Mouse (Mus musculus): Measurements from ENCODE around the gene Dnaic1. TPM values are rescaled to one million over a fixed set of nuclear protein-coding genes. Genes with fewer than 3 reads are reported as not detected.
A peak's percentile ranks its signal among the peaks of the same experiment; 100 is the strongest.

The Dnaic1 gene
- polyA plus RNA-seq, 1 experiment from 2014 or later: 4.9 TPM

GRCm38 (mm10) chr4:41557092-41557491 lies 12.5 kb upstream of the Dnaic1 start:
- H3K36me3 ChIP-seq (ENCODE audit: control insufficient read depth, insufficient read depth): no peaks in the 10 kb centered on the region
- H3K4me1 ChIP-seq (ENCODE audit: control insufficient read depth, low read depth, low read length): no peaks in the 10 kb centered on the region
- ATAC-seq (ENCODE audit: low read depth): no peak
- no peak overlapping the region for H3K27ac ChIP-seq (ENCODE audit: low read length)
- H3K9me3 ChIP-seq (replicated peaks; ENCODE audit: control insufficient read depth, low read length): no peaks in the 10 kb centered on the region
- 47% methylated on average over 3 of the region's 3 CpGs for WGBS (ENCODE audit: insufficient replicate concordance)
- no peak overlapping the region for H3K4me3 ChIP-seq (ENCODE audit: low read depth, low read length)
- no peaks in the 10 kb centered on the region for H3K27me3 ChIP-seq (ENCODE audit: control insufficient read depth, insufficient read depth, low read depth, low read length)
- H3K9ac ChIP-seq (ENCODE audit: low read depth, low read length): no peak overlapping the region
- no peak overlapping the region for H3K4me2 ChIP-seq (ENCODE audit: low read depth, low read length)

- H3K9me3 ChIP-seq (replicated peaks; ENCODE audit: control insufficient read depth, low read length): no peaks in the 10 kb centered on the region
- H3K4me1 ChIP-seq (ENCODE audit: control insufficient read depth, low read depth, low read length): no peaks in the 10 kb centered on the region; the same call in 1 of the 2 replicates
- H3K27me3 ChIP-seq (ENCODE audit: control insufficient read depth, insufficient read depth, low read depth, low read length): peaks cover 10% of the 10 kb centered on the region
- ATAC-seq (ENCODE audit: low read depth): no peak
- H3K27ac ChIP-seq (ENCODE audit: low read length): no peak overlapping the region
- WGBS (ENCODE audit: insufficient replicate concordance): 75% methylated on average over 5 of the region's 5 CpGs
- no peak overlapping the region for H3K4me3 ChIP-seq (ENCODE audit: low read depth, low read length)
- no peaks in the 10 kb centered on the region for H3K36me3 ChIP-seq (ENCODE audit: control insufficient read depth, insufficient read depth)
- no peak overlapping the region for H3K4me2 ChIP-seq (ENCODE audit: low read depth, low read length)
- H3K9ac ChIP-seq (ENCODE audit: low read depth, low read length): no peak overlapping the region
Observed at GRCm38 (mm10) chr4:41563297-41563696, 6.3 kb upstream of the Dnaic1 start.

GRCm38 (mm10) chr4:41566123-41566522 lies 3.5 kb upstream of the Dnaic1 start:
- Histone ChIP-seq H3K9ac (ENCODE audit: low read depth, low read length) (no peak overlapping the region), H3K4me2 (ENCODE audit: low read depth, low read length) (no peak overlapping the region), H3K36me3 (ENCODE audit: control insufficient read depth, insufficient read depth) (no peaks in the 10 kb centered on the region), H3K4me1 (ENCODE audit: control insufficient read depth, low read depth, low read length) (peaks cover 7% of the 10 kb centered on the region), H3K27me3 (ENCODE audit: control insufficient read depth, insufficient read depth, low read depth, low read length) (peaks cover 15% of the 10 kb centered on the region), H3K27ac (ENCODE audit: low read length) (no peak overlapping the region), H3K4me3 (ENCODE audit: low read depth, low read length) (no peak overlapping the region), H3K9me3 (replicated peaks; ENCODE audit: control insufficient read depth, low read length) (no peaks in the 10 kb centered on the region)
- ATAC-seq (ENCODE audit: low read depth): no peak
- 34% methylated on average over 3 of the region's 3 CpGs for WGBS (ENCODE audit: insufficient replicate concordance)

GRCm38 (mm10) chr4:41568239-41568638 lies 1.3 kb upstream of the Dnaic1 start:
- peak overlapping the region; percentile 63 for H3K4me3 ChIP-seq (ENCODE audit: low read depth, low read length)
- ATAC-seq (ENCODE audit: low read depth): no peak
- no peak overlapping the region; the same call in 1 of the 2 replicates for H3K9ac ChIP-seq (ENCODE audit: low read depth, low read length)
- H3K4me2 ChIP-seq (ENCODE audit: low read depth, low read length): peak overlapping the region; percentile 78
- 22% methylated on average over 19 of the region's 19 CpGs for WGBS (ENCODE audit: insufficient replicate concordance)
- peaks cover 15% of the 10 kb centered on the region for H3K27me3 ChIP-seq (ENCODE audit: control insufficient read depth, insufficient read depth, low read depth, low read length)
- H3K36me3 ChIP-seq (ENCODE audit: control insufficient read depth, insufficient read depth): no peaks in the 10 kb centered on the region
- no peaks in the 10 kb centered on the region for H3K9me3 ChIP-seq (replicated peaks; ENCODE audit: control insufficient read depth, low read length)
- peaks cover 7% of the 10 kb centered on the region for H3K4me1 ChIP-seq (ENCODE audit: control insufficient read depth, low read depth, low read length)
- no peak overlapping the region for H3K27ac ChIP-seq (ENCODE audit: low read length)

- H3K36me3 ChIP-seq (ENCODE audit: control insufficient read depth, insufficient read depth): no peaks in the 10 kb centered on the region
- H3K4me1 ChIP-seq (ENCODE audit: control insufficient read depth, low read depth, low read length): peaks cover 7% of the 10 kb centered on the region
- H3K27me3 ChIP-seq (ENCODE audit: control insufficient read depth, insufficient read depth, low read depth, low read length): peaks cover 15% of the 10 kb centered on the region
- no peak for ATAC-seq (ENCODE audit: low read depth)
- H3K9ac ChIP-seq (ENCODE audit: low read depth, low read length): peak overlapping the region; percentile 54
- peak overlapping the region; percentile 78 for H3K4me2 ChIP-seq (ENCODE audit: low read depth, low read length)
- WGBS (ENCODE audit: insufficient replicate concordance): 2% methylated on average over 58 of the region's 58 CpGs
- peak overlapping the region; percentile 63 for H3K4me3 ChIP-seq (ENCODE audit: low read depth, low read length)
- H3K27ac ChIP-seq (ENCODE audit: low read length): no peak overlapping the region
- H3K9me3 ChIP-seq (replicated peaks; ENCODE audit: control insufficient read depth, low read length): no peaks in the 10 kb centered on the region
Observed at GRCm38 (mm10) chr4:41568682-41569410, 729 bp upstream of the Dnaic1 start.

GRCm38 (mm10) chr4:41571490-41571889 lies 1.9 kb downstream of the Dnaic1 start:
- H3K36me3 ChIP-seq (ENCODE audit: control insufficient read depth, insufficient read depth): no peaks in the 10 kb centered on the region
- peaks cover 7% of the 10 kb centered on the region for H3K4me1 ChIP-seq (ENCODE audit: control insufficient read depth, low read depth, low read length)
- ATAC-seq (ENCODE audit: low read depth): no peak
- H3K27ac ChIP-seq (ENCODE audit: low read length): no peak overlapping the region
- H3K9ac ChIP-seq (ENCODE audit: low read depth, low read length): no peak overlapping the region
- 14% methylated on average over 5 of the region's 5 CpGs for WGBS (ENCODE audit: insufficient replicate concordance)
- no peak overlapping the region for H3K4me2 ChIP-seq (ENCODE audit: low read depth, low read length)
- H3K4me3 ChIP-seq (ENCODE audit: low read depth, low read length): no peak overlapping the region
- H3K9me3 ChIP-seq (replicated peaks; ENCODE audit: control insufficient read depth, low read length): no peaks in the 10 kb centered on the region
- H3K27me3 ChIP-seq (ENCODE audit: control insufficient read depth, insufficient read depth, low read depth, low read length): peaks cover 15% of the 10 kb centered on the region

- Histone ChIP-seq H3K4me1 (ENCODE audit: control insufficient read depth, low read depth, low read length) (peaks cover 7% of the 10 kb centered on the region), H3K9me3 (replicated peaks; ENCODE audit: control insufficient read depth, low read length) (no peaks in the 10 kb centered on the region), H3K27ac (ENCODE audit: low read length) (no peak overlapping the region), H3K4me3 (ENCODE audit: low read depth, low read length) (no peak overlapping the region), H3K9ac (ENCODE audit: low read depth, low read length) (no peak overlapping the region), H3K27me3 (ENCODE audit: control insufficient read depth, insufficient read depth, low read depth, low read length) (peaks cover 3% of the 10 kb centered on the region), H3K36me3 (ENCODE audit: control insufficient read depth, insufficient read depth) (no peaks in the 10 kb centered on the region), H3K4me2 (ENCODE audit: low read depth, low read length) (no peak overlapping the region)
- WGBS (ENCODE audit: insufficient replicate concordance): 57% methylated on average over 4 of the region's 4 CpGs
- ATAC-seq (ENCODE audit: low read depth): no peak
Observed at GRCm38 (mm10) chr4:41573492-41573891, 3.9 kb downstream of the Dnaic1 start.

GRCm38 (mm10) chr4:41575914-41576313 lies 6.3 kb downstream of the Dnaic1 start:
- H3K9me3 ChIP-seq (replicated peaks; ENCODE audit: control insufficient read depth, low read length): no peaks in the 10 kb centered on the region
- no peaks in the 10 kb centered on the region for H3K27me3 ChIP-seq (ENCODE audit: control insufficient read depth, insufficient read depth, low read depth, low read length)
- ATAC-seq (ENCODE audit: low read depth): no peak
- 62% methylated on average over 6 of the region's 6 CpGs for WGBS (ENCODE audit: insufficient replicate concordance)
- no peak overlapping the region for H3K27ac ChIP-seq (ENCODE audit: low read length)
- no peak overlapping the region for H3K9ac ChIP-seq (ENCODE audit: low read depth, low read length)
- H3K4me3 ChIP-seq (ENCODE audit: low read depth, low read length): no peak overlapping the region
- H3K4me1 ChIP-seq (ENCODE audit: control insufficient read depth, low read depth, low read length): no peaks in the 10 kb centered on the region
- H3K36me3 ChIP-seq (ENCODE audit: control insufficient read depth, insufficient read depth): no peaks in the 10 kb centered on the region
- no peak overlapping the region for H3K4me2 ChIP-seq (ENCODE audit: low read depth, low read length)

- Histone ChIP-seq H3K4me3 (ENCODE audit: low read depth, low read length) (no peak overlapping the region), H3K36me3 (ENCODE audit: control insufficient read depth, insufficient read depth) (no peaks in the 10 kb centered on the region), H3K4me2 (ENCODE audit: low read depth, low read length) (no peak overlapping the region), H3K9me3 (replicated peaks; ENCODE audit: control insufficient read depth, low read length) (no peaks in the 10 kb centered on the region), H3K9ac (ENCODE audit: low read depth, low read length) (no peak overlapping the region), H3K27ac (ENCODE audit: low read length) (no peak overlapping the region), H3K4me1 (ENCODE audit: control insufficient read depth, low read depth, low read length) (no peaks in the 10 kb centered on the region), H3K27me3 (ENCODE audit: control insufficient read depth, insufficient read depth, low read depth, low read length) (no peaks in the 10 kb centered on the region)
- 66% methylated on average over 7 of the region's 7 CpGs for WGBS (ENCODE audit: insufficient replicate concordance)
- no peak for ATAC-seq (ENCODE audit: low read depth)
Observed at GRCm38 (mm10) chr4:41583353-41583752, 13.8 kb downstream of the Dnaic1 start.
